Mouse (Mus musculus): ENCODE measurements around the gene Srgap3. TPM values are rescaled to one million over a fixed set of nuclear protein-coding genes. Genes with fewer than 3 reads are reported as not detected.
A peak's percentile ranks its signal among the peaks of the same experiment; 100 is the strongest.

Gene Srgap3
- total RNA-seq, 1 experiment from 2014 or later, result 0.12 TPM

- no peak for ATAC-seq (ENCODE audit: extremely low read depth, insufficient number of reproducible peaks, low FRiP score, poor library complexity, severe bottlenecking)
Measured at GRCm38 (mm10) chr6:112835413-112835812, 111.7 kb downstream of the Srgap3 start.

GRCm38 (mm10) chr6:112834430-112834829 lies 112.6 kb downstream of the Srgap3 start:
- ATAC-seq (ENCODE audit: extremely low read depth, insufficient number of reproducible peaks, low FRiP score, poor library complexity, severe bottlenecking), result no peak

GRCm38 (mm10) chr6:112833763-112834162 lies 113.3 kb downstream of the Srgap3 start:
- ATAC-seq (ENCODE audit: extremely low read depth, insufficient number of reproducible peaks, low FRiP score, poor library complexity, severe bottlenecking), result no peak

GRCm38 (mm10) chr6:112829196-112829595 lies 117.9 kb downstream of the Srgap3 start:
- no peak for ATAC-seq (ENCODE audit: extremely low read depth, insufficient number of reproducible peaks, low FRiP score, poor library complexity, severe bottlenecking)

- no peak for ATAC-seq (ENCODE audit: extremely low read depth, insufficient number of reproducible peaks, low FRiP score, poor library complexity, severe bottlenecking)
Measured at GRCm38 (mm10) chr6:112828420-112828819, 118.6 kb downstream of the Srgap3 start.

- ATAC-seq (ENCODE audit: extremely low read depth, insufficient number of reproducible peaks, low FRiP score, poor library complexity, severe bottlenecking), result no peak
Measured at GRCm38 (mm10) chr6:112825657-112826056, 121.4 kb downstream of the Srgap3 start.

- ATAC-seq (ENCODE audit: extremely low read depth, insufficient number of reproducible peaks, low FRiP score, poor library complexity, severe bottlenecking), result no peak
Measured at GRCm38 (mm10) chr6:112823096-112823495, 124.0 kb downstream of the Srgap3 start.

- no peak for ATAC-seq (ENCODE audit: extremely low read depth, insufficient number of reproducible peaks, low FRiP score, poor library complexity, severe bottlenecking)
Measured at GRCm38 (mm10) chr6:112820298-112820992, 126.6 kb downstream of the Srgap3 start.

GRCm38 (mm10) chr6:112818403-112818901 lies 128.6 kb downstream of the Srgap3 start:
- ATAC-seq (ENCODE audit: extremely low read depth, insufficient number of reproducible peaks, low FRiP score, poor library complexity, severe bottlenecking), result no peak

- no peak for ATAC-seq (ENCODE audit: extremely low read depth, insufficient number of reproducible peaks, low FRiP score, poor library complexity, severe bottlenecking)
Measured at GRCm38 (mm10) chr6:112815604-112816003, 131.5 kb downstream of the Srgap3 start.

- ATAC-seq (ENCODE audit: extremely low read depth, insufficient number of reproducible peaks, low FRiP score, poor library complexity, severe bottlenecking), result no peak
Measured at GRCm38 (mm10) chr6:112814525-112815086, 132.5 kb downstream of the Srgap3 start.

- ATAC-seq (ENCODE audit: extremely low read depth, insufficient number of reproducible peaks, low FRiP score, poor library complexity, severe bottlenecking), result no peak
Measured at GRCm38 (mm10) chr6:112812884-112813283, 134.2 kb downstream of the Srgap3 start.

- ATAC-seq (ENCODE audit: extremely low read depth, insufficient number of reproducible peaks, low FRiP score, poor library complexity, severe bottlenecking), result no peak
Measured at GRCm38 (mm10) chr6:112810521-112810830, 136.6 kb downstream of the Srgap3 start.

- ATAC-seq (ENCODE audit: extremely low read depth, insufficient number of reproducible peaks, low FRiP score, poor library complexity, severe bottlenecking), result no peak
Measured at GRCm38 (mm10) chr6:112809658-112810520, 137.2 kb downstream of the Srgap3 start.

- ATAC-seq (ENCODE audit: extremely low read depth, insufficient number of reproducible peaks, low FRiP score, poor library complexity, severe bottlenecking), result no peak
Measured at GRCm38 (mm10) chr6:112808738-112809137, 138.3 kb downstream of the Srgap3 start.

GRCm38 (mm10) chr6:112801917-112802316 lies 145.1 kb downstream of the Srgap3 start:
- ATAC-seq (ENCODE audit: extremely low read depth, insufficient number of reproducible peaks, low FRiP score, poor library complexity, severe bottlenecking), result no peak

GRCm38 (mm10) chr6:112798378-112798777 lies 148.7 kb downstream of the Srgap3 start:
- no peak for ATAC-seq (ENCODE audit: extremely low read depth, insufficient number of reproducible peaks, low FRiP score, poor library complexity, severe bottlenecking)

- ATAC-seq (ENCODE audit: extremely low read depth, insufficient number of reproducible peaks, low FRiP score, poor library complexity, severe bottlenecking), result no peak
Measured at GRCm38 (mm10) chr6:112796607-112797006, 150.5 kb downstream of the Srgap3 start.

- no peak for ATAC-seq (ENCODE audit: extremely low read depth, insufficient number of reproducible peaks, low FRiP score, poor library complexity, severe bottlenecking)
Measured at GRCm38 (mm10) chr6:112793887-112794286, 153.2 kb downstream of the Srgap3 start.

GRCm38 (mm10) chr6:112789901-112790300 lies 157.2 kb downstream of the Srgap3 start:
- ATAC-seq (ENCODE audit: extremely low read depth, insufficient number of reproducible peaks, low FRiP score, poor library complexity, severe bottlenecking), result 0 out of 2 replicates have a peak, but pooled peaks have one; percentile 6

All from neutrophil, adult 5-6 weeks (primary cell).